Mouse (Mus musculus): ENCODE results near the gene Cdkn2c. TPM values are rescaled to one million over a fixed set of nuclear protein-coding genes. Genes with fewer than 3 reads are reported as not detected.

The Cdkn2c gene
- 5.9 TPM for polyA plus RNA-seq (2014; fragmentation: Illumina TruSeq; extraction: RNeasy Lipid Tissue Mini Kit (QIAGEN cat#74804); ENCODE audit: low read depth, low replicate concordance)

DNA sequence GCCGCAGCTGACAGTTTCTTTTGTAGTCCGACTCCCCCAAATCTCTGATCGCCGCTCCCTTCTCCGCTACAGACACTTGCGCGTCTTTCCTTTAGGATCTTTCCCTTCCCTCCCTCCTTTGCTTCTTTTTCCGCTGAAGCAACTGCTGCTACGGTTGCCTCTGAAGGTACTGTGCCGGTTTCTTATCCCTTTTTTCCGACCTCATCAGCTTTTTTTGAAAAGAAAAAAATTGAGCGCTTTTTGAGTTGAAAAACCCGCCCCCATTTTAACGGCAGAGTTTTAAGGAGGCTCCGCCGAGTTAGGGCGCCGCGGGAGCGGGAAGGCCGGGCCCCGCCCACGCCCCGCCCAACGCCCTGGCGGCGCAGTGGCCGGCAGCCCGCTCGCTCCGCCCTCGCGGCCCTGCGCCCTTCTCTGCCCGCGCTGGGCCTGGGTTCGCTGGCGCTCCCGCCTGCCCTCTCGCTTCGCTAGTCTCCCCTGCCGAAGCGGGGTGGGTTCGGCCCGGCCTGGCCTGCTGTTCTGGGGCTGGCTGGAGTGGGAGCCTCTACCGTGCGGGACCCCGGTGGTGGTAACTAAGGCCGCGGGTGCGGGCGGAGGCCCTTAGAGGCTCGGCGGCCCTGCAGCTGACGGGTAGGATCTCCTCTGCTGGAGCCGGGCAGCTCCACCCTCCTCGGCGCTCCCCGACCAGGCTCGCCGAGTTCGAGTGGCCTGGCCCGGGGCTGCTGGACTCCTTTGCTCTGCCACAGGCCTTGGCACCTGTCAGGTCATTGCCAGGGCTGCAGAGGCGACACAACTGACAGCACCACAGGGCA is at the start of gene Cdkn2c:
Gene Cdkn2c, minus strand, starts transcription at position 729 of the 809 bp plus-strand sequence.

DNA sequence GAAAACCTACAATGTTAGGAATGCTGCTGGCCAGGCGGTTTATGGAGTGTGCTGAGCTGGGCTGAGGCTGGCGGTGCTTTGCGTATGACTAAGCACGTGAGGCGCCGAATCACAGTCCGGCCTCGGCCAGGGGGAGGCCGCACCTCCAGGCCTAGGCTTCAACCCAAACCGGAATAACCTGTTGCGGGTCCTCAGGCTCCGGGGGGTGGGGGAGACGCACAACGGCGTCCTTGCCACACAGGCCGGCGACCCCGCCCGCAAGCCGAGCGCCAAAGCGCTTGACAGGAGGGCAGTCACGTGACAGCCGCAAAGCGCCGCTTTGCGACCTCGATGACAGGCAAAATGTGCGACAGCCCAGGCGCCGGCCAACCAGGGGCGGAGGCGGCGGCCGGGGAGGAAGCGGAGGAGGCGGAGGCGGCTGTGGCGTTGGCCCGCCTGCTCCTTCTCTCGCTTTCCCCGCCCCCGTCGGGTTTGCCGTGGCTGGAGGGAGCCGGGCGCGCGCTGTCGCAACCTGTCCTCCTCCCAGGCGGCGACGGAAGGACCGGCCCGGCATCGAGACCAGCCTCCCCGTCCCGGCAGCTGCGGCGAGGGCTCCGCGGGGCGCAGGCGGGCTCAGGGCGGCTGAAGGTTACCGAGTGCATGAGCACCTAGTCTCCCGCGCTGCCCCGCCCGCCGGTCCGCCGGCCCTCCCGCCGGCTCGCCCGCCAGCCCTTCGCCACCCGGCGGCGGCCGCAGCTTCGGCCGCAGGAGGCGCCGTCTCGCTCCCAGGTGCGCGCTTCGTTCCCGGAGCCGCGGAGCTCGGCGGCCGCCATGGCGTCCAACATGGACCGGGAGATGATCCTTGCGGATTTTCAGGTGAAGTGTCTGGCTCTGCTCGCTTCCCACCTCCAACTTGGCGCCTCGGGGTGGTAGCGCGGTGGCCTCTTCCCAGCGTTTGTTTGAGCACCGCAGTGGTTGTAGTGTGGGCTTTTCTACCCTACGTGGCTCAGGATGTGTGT is 9.5 kb upstream of the Cdkn2c start, which contains the start of gene Faf1:
Gene Faf1, plus strand, starts transcription at position 371 of the 998 bp plus-strand sequence.

Other genes starting within 250 kb of the Cdkn2c start
- 199 TPM for gene Rnf11, start 182.5 kb downstream of the Cdkn2c start, polyA plus RNA-seq (2014; fragmentation: Illumina TruSeq; extraction: RNeasy Lipid Tissue Mini Kit (QIAGEN cat#74804); ENCODE audit: low read depth, low replicate concordance)
- gene 4930522H14Rik, start 135.9 kb downstream of the Cdkn2c start, polyA plus RNA-seq (2014; fragmentation: Illumina TruSeq; extraction: RNeasy Lipid Tissue Mini Kit (QIAGEN cat#74804); ENCODE audit: low read depth, low replicate concordance), result not detected
- gene Faf1, start 9.4 kb upstream of the Cdkn2c start, polyA plus RNA-seq (2014; fragmentation: Illumina TruSeq; extraction: RNeasy Lipid Tissue Mini Kit (QIAGEN cat#74804); ENCODE audit: low read depth, low replicate concordance), result 53.7 TPM